Mouse (Mus musculus): ENCODE results near the gene Ephb2. TPM values are rescaled to one million over a fixed set of nuclear protein-coding genes. Genes with fewer than 3 reads are reported as not detected.

Gene Ephb2
- total RNA-seq, 1 experiment: 15.5 TPM

DNA sequence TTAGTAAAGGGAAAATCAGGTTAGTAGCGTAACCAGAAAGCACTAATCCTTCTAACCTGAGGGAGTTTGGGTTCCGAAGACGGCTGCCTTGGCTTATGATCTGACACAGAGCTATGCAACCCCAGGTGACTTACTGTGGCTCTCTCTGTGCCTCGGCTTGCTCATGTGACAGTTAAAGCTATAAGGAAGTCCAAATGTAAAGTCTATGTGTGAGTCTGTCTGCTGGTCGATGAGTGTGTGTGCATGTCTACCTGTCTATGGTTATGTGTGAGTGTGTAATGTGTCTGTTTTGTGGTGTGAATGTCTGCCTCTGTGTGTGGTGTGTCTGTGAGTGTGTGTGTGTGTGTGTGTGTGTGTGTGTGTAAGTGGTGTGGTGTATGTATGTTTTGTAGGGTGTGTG is 33.8 kb downstream of the Ephb2 start:
- no peaks in the 10 kb centered on the region for H3K9me3 ChIP-seq (ENCODE audit: control insufficient read depth, insufficient read depth, low read depth, low read length)
- H3K36me3 ChIP-seq (ENCODE audit: control insufficient read depth, insufficient read depth, low read length, poor library complexity, severe bottlenecking): no peaks in the 10 kb centered on the region
- TF ChIP-seq HCFC1 (IDR thresholded peaks at IDR 0.05; ENCODE audit: borderline replicate concordance, insufficient read depth, low read length): no peak
- no peak for TF ChIP-seq ZC3H11A (IDR thresholded peaks at IDR 0.05; ENCODE audit: borderline replicate concordance, low read depth, low read length)
- no peak for TF ChIP-seq CHD2 (IDR thresholded peaks at IDR 0.05; ENCODE audit: low read depth, low read length)
- TF ChIP-seq MAFK (IDR thresholded peaks at IDR 0.05; ENCODE audit: insufficient read depth, low read depth, low read length): no peak
- TF ChIP-seq ZNF384 (IDR thresholded peaks at IDR 0.05; ENCODE audit: low read depth, low read length): no peak
- no peak overlapping the region for H3K9ac ChIP-seq (ENCODE audit: insufficient read depth, low read depth, low read length, poor library complexity, severe bottlenecking)
- no peak for DNase-seq (ENCODE audit: low read depth, low spot score)
- H3K27ac ChIP-seq (ENCODE audit: insufficient read depth, low read depth, low read length, poor library complexity, severe bottlenecking): no peak overlapping the region
- H3K4me3 ChIP-seq (ENCODE audit: insufficient read depth in 1 of 2, low read depth in 1 of 2, low read length in 2 of 2, poor library complexity in 1 of 2, severe bottlenecking in 1 of 2): no peak overlapping the region
- in situ Hi-C loops (cut with MboI; ENCODE audit: low sequenced_read_pairs in 2 of 2, unreplicated experiment in 2 of 2): no loop called here
- peaks cover 2 to 30% of the 10 kb centered on the region in 2 experiments; a peak in 2 of 4 replicates for H3K4me1 ChIP-seq (ENCODE audit: control insufficient read depth in 2 of 2, insufficient read depth in 2 of 2, low read length in 2 of 2, poor library complexity in 1 of 2)

DNA sequence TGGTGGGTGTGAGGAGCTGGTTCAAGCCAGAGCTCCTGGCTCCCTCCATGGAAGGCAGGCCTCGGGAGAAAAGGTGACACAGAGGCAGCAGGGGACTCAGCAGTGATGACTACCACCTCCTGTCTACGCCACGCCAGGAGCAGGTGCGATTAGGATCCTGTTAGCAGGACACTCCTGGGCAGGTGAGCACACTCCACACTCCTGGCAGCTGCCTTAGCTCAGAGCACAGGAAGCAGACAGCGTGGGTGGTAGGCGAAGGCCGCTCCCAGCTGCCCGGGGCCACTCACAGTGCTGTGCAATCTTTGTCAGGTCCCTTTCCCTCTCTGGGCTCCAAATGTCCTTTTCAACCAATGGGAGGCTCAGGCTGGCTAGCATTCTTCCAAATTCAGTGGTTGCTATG is 34.3 kb downstream of the Ephb2 start:
- Histone ChIP-seq H3K36me3 (ENCODE audit: control insufficient read depth, insufficient read depth, low read length, poor library complexity, severe bottlenecking) (no peaks in the 10 kb centered on the region), H3K27ac (ENCODE audit: insufficient read depth, low read depth, low read length, poor library complexity, severe bottlenecking) (no peak overlapping the region), H3K4me3 (ENCODE audit: insufficient read depth in 1 of 2, low read depth in 1 of 2, low read length in 2 of 2, poor library complexity in 1 of 2, severe bottlenecking in 1 of 2) (no peak overlapping the region), H3K4me1 (ENCODE audit: control insufficient read depth in 2 of 2, insufficient read depth in 2 of 2, low read length in 2 of 2, poor library complexity in 1 of 2) (peaks cover 2 to 27% of the 10 kb centered on the region in 2 experiments; a peak in 2 of 4 replicates), H3K9me3 (ENCODE audit: control insufficient read depth, insufficient read depth, low read depth, low read length) (no peaks in the 10 kb centered on the region), H3K9ac (ENCODE audit: insufficient read depth, low read depth, low read length, poor library complexity, severe bottlenecking) (no peak overlapping the region)
- TF ChIP-seq ZNF384 (IDR thresholded peaks at IDR 0.05; ENCODE audit: low read depth, low read length) (no peak), HCFC1 (IDR thresholded peaks at IDR 0.05; ENCODE audit: borderline replicate concordance, insufficient read depth, low read length) (no peak), ZC3H11A (IDR thresholded peaks at IDR 0.05; ENCODE audit: borderline replicate concordance, low read depth, low read length) (no peak), CHD2 (IDR thresholded peaks at IDR 0.05; ENCODE audit: low read depth, low read length) (no peak), MAFK (IDR thresholded peaks at IDR 0.05; ENCODE audit: insufficient read depth, low read depth, low read length) (no peak)
- in situ Hi-C loops (cut with MboI; ENCODE audit: low sequenced_read_pairs in 2 of 2, unreplicated experiment in 2 of 2): no loop called here
- DNase-seq (ENCODE audit: low read depth, low spot score): no peak

DNA sequence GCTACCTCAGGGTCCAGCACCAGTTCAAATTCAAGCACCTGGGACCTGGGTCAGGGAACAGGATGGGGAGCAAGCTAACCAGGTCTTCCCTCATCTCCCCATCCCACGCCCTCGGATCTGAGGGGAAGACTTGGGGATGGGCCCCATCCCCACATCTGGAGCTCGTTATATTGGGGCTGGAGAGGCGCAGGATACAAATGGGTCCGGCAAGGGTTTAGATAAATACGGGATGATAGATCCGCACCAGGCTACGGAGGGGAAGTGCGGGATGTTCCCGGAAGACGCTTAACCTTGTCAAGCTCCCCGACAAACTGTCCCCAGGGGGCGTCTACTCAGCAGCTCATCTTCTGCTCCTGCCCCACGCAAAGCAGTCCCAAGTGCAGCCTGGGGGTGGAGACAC is 35.4 kb downstream of the Ephb2 start:
- H3K4me1 ChIP-seq (ENCODE audit: control insufficient read depth in 2 of 2, insufficient read depth in 2 of 2, low read length in 2 of 2, poor library complexity in 1 of 2): peaks cover 2 to 23% of the 10 kb centered on the region in 2 experiments; a peak in 2 of 4 replicates
- no peak for DNase-seq (ENCODE audit: low read depth, low spot score)
- H3K9ac ChIP-seq (ENCODE audit: insufficient read depth, low read depth, low read length, poor library complexity, severe bottlenecking): no peak overlapping the region
- no peaks in the 10 kb centered on the region for H3K36me3 ChIP-seq (ENCODE audit: control insufficient read depth, insufficient read depth, low read length, poor library complexity, severe bottlenecking)
- H3K4me3 ChIP-seq (ENCODE audit: insufficient read depth in 1 of 2, low read depth in 1 of 2, low read length in 2 of 2, poor library complexity in 1 of 2, severe bottlenecking in 1 of 2): no peak overlapping the region
- no peak overlapping the region for H3K27ac ChIP-seq (ENCODE audit: insufficient read depth, low read depth, low read length, poor library complexity, severe bottlenecking)
- in situ Hi-C loops (cut with MboI; ENCODE audit: low sequenced_read_pairs in 2 of 2, unreplicated experiment in 2 of 2): no loop called here
- H3K9me3 ChIP-seq (ENCODE audit: control insufficient read depth, insufficient read depth, low read depth, low read length): no peaks in the 10 kb centered on the region
- no peak for TF ChIP-seq CHD2 (IDR thresholded peaks at IDR 0.05; ENCODE audit: low read depth, low read length)
- TF ChIP-seq HCFC1 (IDR thresholded peaks at IDR 0.05; ENCODE audit: borderline replicate concordance, insufficient read depth, low read length): no peak
- TF ChIP-seq ZC3H11A (IDR thresholded peaks at IDR 0.05; ENCODE audit: borderline replicate concordance, low read depth, low read length): no peak
- TF ChIP-seq ZNF384 (IDR thresholded peaks at IDR 0.05; ENCODE audit: low read depth, low read length): no peak
- no peak for TF ChIP-seq MAFK (IDR thresholded peaks at IDR 0.05; ENCODE audit: insufficient read depth, low read depth, low read length)

DNA sequence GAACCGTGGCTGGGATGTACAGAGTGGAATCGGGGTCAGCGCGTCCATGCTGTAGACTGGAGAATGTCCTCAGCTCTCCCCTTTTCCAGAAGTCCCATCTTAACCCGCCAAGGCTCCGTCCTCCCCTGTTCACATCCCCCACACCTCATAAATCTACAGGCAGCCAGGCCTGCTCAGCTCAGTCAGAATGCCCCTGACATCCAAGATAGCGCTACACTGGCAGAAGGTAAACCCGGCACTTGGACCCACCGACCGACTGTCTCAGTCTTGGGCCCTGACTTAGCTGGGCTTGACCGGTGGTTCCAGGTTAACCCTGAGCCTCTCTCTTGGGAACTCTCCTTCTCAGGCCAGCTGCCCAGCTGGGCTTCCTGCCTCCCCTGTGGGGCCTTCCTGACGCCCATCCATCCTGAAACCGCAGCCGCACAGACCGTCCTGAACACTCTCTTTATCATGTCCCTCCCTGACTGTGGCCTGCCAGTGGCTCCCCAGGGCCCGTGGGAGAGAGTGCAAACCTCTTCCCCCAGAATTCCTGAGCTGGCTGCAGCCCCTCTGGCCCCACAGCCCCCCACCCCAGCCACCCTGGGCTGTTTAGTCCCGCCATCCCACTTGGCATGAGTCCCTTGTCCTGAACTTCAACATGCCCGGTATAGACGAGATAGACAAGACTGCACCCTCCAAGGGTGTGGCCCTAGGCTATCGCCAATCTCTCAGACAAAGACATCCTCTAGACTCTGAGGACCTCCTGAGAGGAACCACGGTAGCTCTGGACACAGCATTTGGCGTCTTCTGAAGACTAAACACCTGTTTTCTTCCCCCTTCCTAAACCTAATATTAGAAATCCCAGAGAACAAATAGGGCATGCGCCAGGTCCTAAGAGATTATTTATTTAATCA is 37.9 kb downstream of the Ephb2 start:
- no peak overlapping the region for H3K4me3 ChIP-seq (ENCODE audit: insufficient read depth in 1 of 2, low read depth in 1 of 2, low read length in 2 of 2, poor library complexity in 1 of 2, severe bottlenecking in 1 of 2)
- H3K36me3 ChIP-seq (ENCODE audit: control insufficient read depth, insufficient read depth, low read length, poor library complexity, severe bottlenecking): no peaks in the 10 kb centered on the region
- DNase-seq (ENCODE audit: low read depth, low spot score): no peak
- no peaks in the 10 kb centered on the region for H3K9me3 ChIP-seq (ENCODE audit: control insufficient read depth, insufficient read depth, low read depth, low read length)
- in situ Hi-C loops (cut with MboI; ENCODE audit: low sequenced_read_pairs in 2 of 2, unreplicated experiment in 2 of 2): no loop called here
- H3K27ac ChIP-seq (ENCODE audit: insufficient read depth, low read depth, low read length, poor library complexity, severe bottlenecking): no peak overlapping the region
- peaks cover 2 to 10% of the 10 kb centered on the region in 2 experiments; a peak in 1 of 4 replicates for H3K4me1 ChIP-seq (ENCODE audit: control insufficient read depth in 2 of 2, insufficient read depth in 2 of 2, low read length in 2 of 2, poor library complexity in 1 of 2)
- no peak overlapping the region for H3K9ac ChIP-seq (ENCODE audit: insufficient read depth, low read depth, low read length, poor library complexity, severe bottlenecking)
- TF ChIP-seq HCFC1 (IDR thresholded peaks at IDR 0.05; ENCODE audit: borderline replicate concordance, insufficient read depth, low read length): no peak
- TF ChIP-seq ZC3H11A (IDR thresholded peaks at IDR 0.05; ENCODE audit: borderline replicate concordance, low read depth, low read length): no peak
- TF ChIP-seq ZNF384 (IDR thresholded peaks at IDR 0.05; ENCODE audit: low read depth, low read length): no peak
- TF ChIP-seq MAFK (IDR thresholded peaks at IDR 0.05; ENCODE audit: insufficient read depth, low read depth, low read length): no peak
- TF ChIP-seq CHD2 (IDR thresholded peaks at IDR 0.05; ENCODE audit: low read depth, low read length): no peak

Data from ES-E14 (cell line).